Mouse (Mus musculus) liver, embryonic 14.5 days (tissue): Measurements from ENCODE around the gene Slc13a5.

Source experiments
- CTCF ChIP-seq: IDR thresholded peaks from 2 replicates; pipeline ENCODE4 v1.5.1; 2016; ENCODE audit warnings: antibody characterized with exemption, low read depth, control low read depth
- EP300 ChIP-seq: IDR thresholded peaks from 2 replicates; pipeline ENCODE4 v1.6.1; 2016; ENCODE audit warnings: antibody characterized with exemption, low read depth

DNA sequence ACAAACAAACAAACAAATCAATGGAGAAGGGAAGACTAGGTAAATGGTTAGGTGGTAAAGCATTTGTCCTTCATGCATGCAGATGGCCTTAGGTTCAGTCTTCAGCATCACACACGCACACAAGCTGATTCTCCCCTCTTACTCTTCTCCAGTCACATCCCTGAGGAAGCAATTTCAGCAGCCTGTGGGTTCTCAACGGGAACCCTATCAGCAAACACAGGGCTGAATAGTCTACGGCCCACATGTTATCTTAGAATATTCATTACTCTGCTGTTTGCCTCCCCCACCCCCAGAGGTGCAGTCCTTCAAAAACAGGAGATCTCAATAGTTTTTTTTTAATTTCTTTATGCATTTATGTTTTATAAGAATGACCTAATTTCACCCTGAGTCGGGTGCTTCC lies 43.5 kb upstream of the Slc13a5 start:
- TF ChIP-seq EP300 (no peak), CTCF (no peak)
